23 mouse cellular contexts compared by ENCODE assay signal in genomic region chr5:108224077-108224476, GRCm38 (mm10). TPM values are rescaled to one million over a fixed set of nuclear protein-coding genes. Genes with fewer than 3 reads are reported as not detected.
DNase-seq lines count a peak whose midpoint lies in the region; ATAC-seq and TF ChIP-seq lines count a peak whose summit lies in the region.
"Had no signal": no experiment of that assay in that cellular context is flagged by ENCODE, and none has a peak within 500 bp of the region (broad histone marks: within the 10 kb centered on the region; RNA-seq: fewer than 3 reads in every experiment).

No protein-coding gene starts in this region.

- no peak for TF ChIP-seq POLR2A in MEL (IDR thresholded peaks at IDR 0.05; ENCODE audit: control insufficient read depth in 1 of 2, insufficient read depth in 1 of 2, low read depth in 1 of 2, low read length in 2 of 2, poor library complexity in 1 of 2)

- no peak for TF ChIP-seq RAD21 in MEL (IDR thresholded peaks at IDR 0.05; ENCODE audit: low read depth, low read length)

- H3K4me2 ChIP-seq in hindbrain, embryonic 14.5 days (replicated peaks) = no peak overlapping the region
- H3K4me2 ChIP-seq: embryonic facial prominence, embryonic 12.5 days; forebrain, embryonic 13.5 days; forebrain, embryonic 15.5 days had no signal

- no peak for ATAC-seq in hindbrain, embryonic 14.5 days (ENCODE audit: low FRiP score)
- ATAC-seq: activated CD4-positive, CD25-positive, alpha-beta regulatory T cell, adult 4 months; forebrain, embryonic 13.5 days; forebrain, embryonic 15.5 days; forebrain, postnatal 0 days; Patski had no signal

- no peak overlapping the region for H3K27ac ChIP-seq in MEL (ENCODE audit: control insufficient read depth, low read depth, low read length)
- no peak overlapping the region for H3K27ac ChIP-seq in hindbrain, embryonic 14.5 days
- H3K27ac ChIP-seq: embryonic facial prominence, embryonic 10.5 days; embryonic facial prominence, embryonic 12.5 days; forebrain, embryonic 13.5 days; forebrain, embryonic 15.5 days had no signal

- peak; percentile 24 for DNase-seq in 416B (ENCODE audit: low read depth)
- peak; percentile 5 to 8 for DNase-seq in B cell, adult 2 months
- peak; percentile 45 for DNase-seq in MEL (ENCODE audit: low read depth, low spot score)
- peak; percentile 5 for DNase-seq in splenic B cell, adult 2 months (ENCODE audit: low read depth, low spot score)
- DNase-seq in cerebellum, adult 18-20 months = no peak
- no peak for DNase-seq in hindbrain, embryonic 14.5 days (ENCODE audit: low spot score)
- DNase-seq in gastrocnemius, adult 8-10 months (ENCODE audit: low spot score in 2 of 2) = no peak
- DNase-seq: adrenal gland, adult 8-10 months; adrenal gland, postnatal 14 days; adrenal gland, postnatal 36 days; cerebellum, adult 11 months; cerebellum, adult 2 months; cerebellum, adult 9-10 months; cerebellum, postnatal 10 days; cerebellum, postnatal 25 days; forebrain, postnatal 0 days had no signal

- H3K9me3 ChIP-seq in MEL (replicated peaks; ENCODE audit: insufficient read depth, low read length) = no peaks in the 10 kb centered on the region
- no peaks in the 10 kb centered on the region for H3K9me3 ChIP-seq in hindbrain, embryonic 14.5 days (ENCODE audit: control insufficient read depth, low read length)
- H3K9me3 ChIP-seq: embryonic facial prominence, embryonic 10.5 days; embryonic facial prominence, embryonic 12.5 days; forebrain, embryonic 13.5 days; forebrain, embryonic 15.5 days; G1E had no signal

- H3K36me3 ChIP-seq in MEL (ENCODE audit: control insufficient read depth in 1 of 2, insufficient read depth in 2 of 2, low read length in 2 of 2) = no peaks in the 10 kb centered on the region; a peak in 2 of 4 replicates
- H3K36me3 ChIP-seq in splenic B cell, adult 2 months (ENCODE audit: control insufficient read depth, insufficient read depth, low read length, poor library complexity, severe bottlenecking) = no peaks in the 10 kb centered on the region
- no peaks in the 10 kb centered on the region for H3K36me3 ChIP-seq in hindbrain, embryonic 14.5 days (replicated peaks; ENCODE audit: control insufficient read depth, insufficient read depth)
- H3K36me3 ChIP-seq: embryonic facial prominence, embryonic 10.5 days; embryonic facial prominence, embryonic 12.5 days; forebrain, embryonic 15.5 days had no signal

- H3K4me1 ChIP-seq in MEL (ENCODE audit: control insufficient read depth in 1 of 2, insufficient read depth in 2 of 2, low read length in 2 of 2) = no peaks in the 10 kb centered on the region
- H3K4me1 ChIP-seq in hindbrain, embryonic 14.5 days (replicated peaks; ENCODE audit: control insufficient read depth, insufficient read depth, low read length) = no peaks in the 10 kb centered on the region
- H3K4me1 ChIP-seq: embryonic facial prominence, embryonic 10.5 days; embryonic facial prominence, embryonic 12.5 days; forebrain, embryonic 13.5 days; forebrain, embryonic 15.5 days had no signal

- H3K79me2 ChIP-seq in MEL (ENCODE audit: control insufficient read depth, insufficient read depth, low read length, poor library complexity) = no peaks in the 10 kb centered on the region

- H3K9ac ChIP-seq in MEL (ENCODE audit: control insufficient read depth, low read depth, low read length, poor library complexity, severe bottlenecking) = no peak overlapping the region
- no peak overlapping the region for H3K9ac ChIP-seq in hindbrain, embryonic 14.5 days
- H3K9ac ChIP-seq: embryonic facial prominence, embryonic 12.5 days; forebrain, embryonic 13.5 days; forebrain, embryonic 15.5 days; forebrain, postnatal 0 days had no signal

- TF ChIP-seq EP300 in MEL (IDR thresholded peaks at IDR 0.05; ENCODE audit: low read depth in 1 of 2, low read length in 2 of 2) = peak in 1 of 2 experiments; percentile 40; a peak in 1 of 4 replicates

- no peak overlapping the region for H3K4me3 ChIP-seq in MEL (ENCODE audit: control insufficient read depth in 1 of 2, insufficient read depth in 1 of 2, low read depth in 2 of 2, low read length in 2 of 2)
- H3K4me3 ChIP-seq in hindbrain, embryonic 14.5 days (replicated peaks; ENCODE audit: low read length) = no peak overlapping the region
- H3K4me3 ChIP-seq: embryonic facial prominence, embryonic 10.5 days; embryonic facial prominence, embryonic 12.5 days; forebrain, embryonic 13.5 days; forebrain, embryonic 15.5 days had no signal

- no peaks in the 10 kb centered on the region for H3K27me3 ChIP-seq in MEL (ENCODE audit: control insufficient read depth in 1 of 2, insufficient read depth in 2 of 2, low read length in 2 of 2)
- no peaks in the 10 kb centered on the region for H3K27me3 ChIP-seq in splenic B cell, adult 2 months (ENCODE audit: control insufficient read depth, insufficient read depth, low read length, poor library complexity, severe bottlenecking)
- no peaks in the 10 kb centered on the region for H3K27me3 ChIP-seq in hindbrain, embryonic 14.5 days (ENCODE audit: control insufficient read depth, insufficient read depth, low read length)
- H3K27me3 ChIP-seq: embryonic facial prominence, embryonic 12.5 days; forebrain, embryonic 13.5 days; forebrain, embryonic 15.5 days; Patski had no signal

- TF ChIP-seq CTCF in MEL (IDR thresholded peaks at IDR 0.05 in 2 of 3, conservative IDR thresholded peaks at IDR 0.05 in 1 of 3; ENCODE audit: control insufficient read depth in 1 of 3, insufficient read depth in 1 of 3, low read depth in 2 of 3, low read length in 3 of 3, poor library complexity in 1 of 3, severe bottlenecking in 1 of 3) = no peak

TF ChIP-seq in MEL, 35 proteins besides CTCF, POLR2A, EP300 and RAD21:
- no peak for TF ChIP-seq ZMIZ1 (IDR thresholded peaks at IDR 0.05; ENCODE audit: low read depth, low read length)
- TF ChIP-seq ETS1 (IDR thresholded peaks at IDR 0.05; ENCODE audit: low read depth, low read length) = no peak
- peak; percentile 49 for TF ChIP-seq TAL1 (IDR thresholded peaks at IDR 0.05; ENCODE audit: low read length)
- no peak for TF ChIP-seq GATA1 (IDR thresholded peaks at IDR 0.05; ENCODE audit: low read depth, low read length)
- TF ChIP-seq TCF12 (IDR thresholded peaks at IDR 0.05; ENCODE audit: low read depth, low read length) = 0 out of 2 replicates have a peak, but pooled peaks have one; percentile 11
- TF ChIP-seq MAX (IDR thresholded peaks at IDR 0.05; ENCODE audit: low read length) = no peak
- TF ChIP-seq ELF1 (IDR thresholded peaks at IDR 0.05; ENCODE audit: low read depth, low read length) = no peak
- TF ChIP-seq MAFK (IDR thresholded peaks at IDR 0.05; ENCODE audit: borderline replicate concordance, low read depth, low read length) = no peak
- TF ChIP-seq SIN3A (IDR thresholded peaks at IDR 0.05; ENCODE audit: low read length) = no peak
- no peak for TF ChIP-seq NELFE (IDR thresholded peaks at IDR 0.05; ENCODE audit: low read depth, low read length)
- no peak for TF ChIP-seq MYC (IDR thresholded peaks at IDR 0.05; ENCODE audit: low read depth, low read length)
- TF ChIP-seq HCFC1 (IDR thresholded peaks at IDR 0.05; ENCODE audit: low read depth, low read length) = no peak
- no peak for TF ChIP-seq MYB (IDR thresholded peaks at IDR 0.05; ENCODE audit: low read depth, low read length)
- TF ChIP-seq BHLHE40 (IDR thresholded peaks at IDR 0.05; ENCODE audit: borderline replicate concordance, low read depth, low read length) = no peak
- peak; percentile 87 for TF ChIP-seq RCOR1 (IDR thresholded peaks at IDR 0.05; ENCODE audit: low read depth, low read length)
- TF ChIP-seq JUND (IDR thresholded peaks at IDR 0.05; ENCODE audit: low read depth, low read length) = no peak
- TF ChIP-seq MXI1 (IDR thresholded peaks at IDR 0.05; ENCODE audit: low read depth, low read length) = no peak
- TF ChIP-seq MEF2A (IDR thresholded peaks at IDR 0.05; ENCODE audit: extremely low read depth, insufficient replicate concordance, low read depth, low read length, poor library complexity, severe bottlenecking) = no peak
- TF ChIP-seq ZNF384 (IDR thresholded peaks at IDR 0.05; ENCODE audit: low read depth, low read length) = peak; percentile 76
- no peak for TF ChIP-seq E2F4 (IDR thresholded peaks at IDR 0.05; ENCODE audit: borderline replicate concordance, low read depth, low read length)
- no peak for TF ChIP-seq CHD1 (IDR thresholded peaks at IDR 0.05; ENCODE audit: low read depth, low read length)
- no peak for TF ChIP-seq ZKSCAN1 (IDR thresholded peaks at IDR 0.05; ENCODE audit: low read depth, low read length)
- TF ChIP-seq SMC3 (IDR thresholded peaks at IDR 0.05; ENCODE audit: low read depth, low read length) = no peak
- TF ChIP-seq USF1 (IDR thresholded peaks at IDR 0.05; ENCODE audit: low read depth, low read length) = no peak
- TF ChIP-seq GABPA (IDR thresholded peaks at IDR 0.05; ENCODE audit: low read depth, low read length) = no peak
- TF ChIP-seq NRF1 (IDR thresholded peaks at IDR 0.05; ENCODE audit: insufficient read depth, low read depth, low read length, poor library complexity, severe bottlenecking) = no peak
- no peak for TF ChIP-seq MAZ (IDR thresholded peaks at IDR 0.05; ENCODE audit: low read depth, low read length)
- TF ChIP-seq POLR2AphosphoS5 (IDR thresholded peaks at IDR 0.05; ENCODE audit: borderline replicate concordance, low read depth, low read length) = no peak
- TF ChIP-seq ZC3H11A (IDR thresholded peaks at IDR 0.05; ENCODE audit: low read depth, low read length) = no peak

RNA-seq across cellular contexts. Expression of gene Dr1, which starts 44.6 kb away (rescaled TPM):
- total RNA-seq in MEL (2012; rRNA removed) = 32.5 and 36.3 TPM in 2 replicates
- polyA plus RNA-seq in MEL (2012; ENCODE audit: insufficient read depth in 1 of 2, insufficient read length in 2 of 2, low read depth in 1 of 2, low replicate concordance in 2 of 2, missing spikeins in 1 of 2) = 10 to 100 TPM in 1 of 2 experiments, not detected in 1; 47.2 TPM
- polyA plus RNA-seq in hindbrain, embryonic 14.5 days (2014; fragmentation: Nextera tagmentation; extraction: Ambion mirVana) = 45.7 and 52.3 TPM in 2 replicates
- 10 to 100 TPM; 15.2 to 18.5 (median 16.9) TPM for total RNA-seq in gastrocnemius, adult 8-10 months (2022)

Comparison
In these comparisons a context has a peak if more than half of its experiments do, and no peak if none do; other contexts are left out.
1. DNase-seq: peak in 416B (single experiment), B cell, adult 2 months (2 of 2), MEL (single experiment) and splenic B cell, adult 2 months (single experiment); none in cerebellum, adult 18-20 months (0 of 2), hindbrain, embryonic 14.5 days (single experiment) and gastrocnemius, adult 8-10 months (0 of 2).